Mouse (Mus musculus) ES-E14 (cell line): ENCODE measurements around the gene Tomm22.

Experiments
- CHD2 ChIP-seq: IDR thresholded peaks from 2 replicates; pipeline ENCODE4 v1.6.1; 2014; ENCODE audit warnings: mild to moderate bottlenecking, low read depth, low read length, inconsistent platforms
- HCFC1 ChIP-seq: IDR thresholded peaks from 2 replicates; pipeline ENCODE4 v1.6.1; 2012; ENCODE audit warnings: low read length, inconsistent platforms, borderline replicate concordance; ENCODE audit not compliant: insufficient read depth
- MAFK ChIP-seq: IDR thresholded peaks from 2 replicates; pipeline ENCODE4 v1.6.1; 2014; ENCODE audit warnings: mild to moderate bottlenecking, low read depth, low read length, inconsistent platforms; ENCODE audit not compliant: insufficient read depth
- ZC3H11A ChIP-seq: IDR thresholded peaks from 2 replicates; pipeline ENCODE4 v1.6.1; 2012; ENCODE audit warnings: low read depth, mild to moderate bottlenecking, inconsistent platforms, low read length, borderline replicate concordance
- ZNF384 ChIP-seq: IDR thresholded peaks from 2 replicates; pipeline ENCODE4 v1.6.1; 2012; ENCODE audit warnings: low read depth, low read length, inconsistent platforms

- TF ChIP-seq MAFK (no peak), CHD2 (no peak), HCFC1 (no peak), ZNF384 (no peak), ZC3H11A (no peak)
Observed at GRCm38 (mm10) chr15:79664666-79665065, 6.0 kb upstream of the Tomm22 start.
